Mouse (Mus musculus) myocyte (in vitro differentiated cells): ENCODE measurements around the gene Spsb1. TPM values are rescaled to one million over a fixed set of nuclear protein-coding genes. Genes with fewer than 3 reads are reported as not detected.

Experiments
- H3K27me3 ChIP-seq: one replicate; pipeline ENCODE4 v1.6.1; 2011; ENCODE audit not compliant: control insufficient read depth, insufficient read depth, insufficient read length
- H3K36me3 ChIP-seq: one replicate; pipeline ENCODE4 v1.6.1; 2011; ENCODE audit not compliant: control insufficient read depth, insufficient read depth
- H3K4me2 ChIP-seq: one replicate; pipeline ENCODE4 v1.6.1; 2011; ENCODE audit warnings: low read depth, control low read depth
- H3K4me3 ChIP-seq: one replicate; pipeline ENCODE4 v1.5.1; 2011; ENCODE audit warnings: mild to moderate bottlenecking, control low read depth, moderate library complexity
- H3K79me2 ChIP-seq: one replicate; pipeline ENCODE4 v1.6.1; 2011; ENCODE audit not compliant: control insufficient read depth, insufficient read depth
- H3ac ChIP-seq: one replicate; pipeline ENCODE4 v1.6.1; 2011; ENCODE audit not compliant: control insufficient read depth, insufficient read length
- CEBPB ChIP-seq: IDR thresholded peaks from 2 replicates; pipeline ENCODE4 v1.6.1; 2011; ENCODE audit warnings: mild to moderate bottlenecking, moderate library complexity; ENCODE audit not compliant: poor library complexity, insufficient read depth, severe bottlenecking
- E2F4 ChIP-seq: IDR thresholded peaks from one replicate; pipeline ENCODE4 v1.6.1; 2011; ENCODE audit warnings: mild to moderate bottlenecking, control low read depth, moderate library complexity; ENCODE audit not compliant: insufficient read depth
- MAX ChIP-seq: IDR thresholded peaks from one replicate; pipeline ENCODE4 v1.6.1; 2011; ENCODE audit warnings: low read depth, mild to moderate bottlenecking, control low read depth
- MYOD1 ChIP-seq, 3 experiments: IDR thresholded peaks; one replicate each; pipeline ENCODE4 v1.6.1; 2011; ENCODE audit warnings: control low read depth in 2 of 3, low read depth in 2 of 3, mild to moderate bottlenecking in 2 of 3, moderate library complexity in 1 of 3; ENCODE audit not compliant: insufficient read length in 2 of 3, control insufficient read depth in 1 of 3
- MYOG ChIP-seq, 3 experiments: IDR thresholded peaks; one replicate each; pipeline ENCODE4 v1.6.1; 2011; ENCODE audit warnings: control low read depth in 2 of 3, low read depth in 2 of 3, mild to moderate bottlenecking in 2 of 3; ENCODE audit not compliant: insufficient read length in 2 of 3, control insufficient read depth in 1 of 3, insufficient read depth in 1 of 3
- POLR2A ChIP-seq: IDR thresholded peaks from one replicate; pipeline ENCODE4 v1.6.1; 2011; ENCODE audit warnings: low read depth, mild to moderate bottlenecking, control low read depth, moderate library complexity; ENCODE audit not compliant: insufficient read length
- POLR2AphosphoS2 ChIP-seq: IDR thresholded peaks from one replicate; pipeline ENCODE4 v1.6.1; 2011; ENCODE audit warnings: low read depth, control low read depth; ENCODE audit not compliant: insufficient read length
- REST ChIP-seq: IDR thresholded peaks from one replicate; pipeline ENCODE4 v1.6.1; 2011; ENCODE audit warnings: mild to moderate bottlenecking, control low read depth, moderate library complexity; ENCODE audit not compliant: insufficient read depth, insufficient read length
- SRF ChIP-seq: IDR thresholded peaks from one replicate; pipeline ENCODE4 v1.6.1; 2011; ENCODE audit warnings: low read depth; ENCODE audit not compliant: control insufficient read depth, insufficient read length
- TCF12 ChIP-seq: IDR thresholded peaks from one replicate; pipeline ENCODE4 v1.6.1; 2011; ENCODE audit warnings: mild to moderate bottlenecking, control low read depth; ENCODE audit not compliant: poor library complexity, insufficient read depth, severe bottlenecking
- TCF3 ChIP-seq: IDR thresholded peaks from one replicate; pipeline ENCODE4 v1.6.1; 2011; ENCODE audit warnings: low read depth, control low read depth; ENCODE audit not compliant: insufficient read length
- USF1 ChIP-seq: IDR thresholded peaks from one replicate; pipeline ENCODE4 v1.6.1; 2011; ENCODE audit warnings: low read depth, mild to moderate bottlenecking, control low read depth, moderate library complexity
- polyA plus RNA-seq: library from polyadenylated mRNA; unstranded; fragments of >200 nt; fragmentation: generic; extraction: Trizol; gene quantifications from one replicate; pipeline ENCODE4 v1.2.1, GENCODE M21; 2012; ENCODE audit warnings: missing spikeins

Gene Spsb1
- polyA plus RNA-seq, 1 experiment: 22.6 TPM

DNA sequence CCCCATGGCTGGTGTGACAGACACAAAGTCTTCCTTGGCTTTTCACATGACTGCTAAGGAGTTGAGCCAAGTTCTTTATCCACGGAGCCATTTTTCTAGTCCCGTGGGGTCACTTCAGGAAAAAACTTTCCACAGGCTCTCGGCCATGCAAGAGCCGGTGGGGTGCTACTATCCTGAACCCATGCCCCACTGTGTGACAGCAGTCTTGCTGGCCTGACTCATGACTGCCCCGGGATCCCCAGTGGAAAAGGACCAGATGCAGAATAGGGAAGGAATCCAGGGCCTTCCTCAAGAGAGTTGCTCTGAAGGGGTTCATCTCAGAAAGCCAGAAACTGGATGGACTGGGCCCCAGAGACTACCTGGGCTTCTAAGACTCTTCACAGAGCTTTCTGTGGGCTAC, 66.7 kb downstream of the Spsb1 start:
- Histone ChIP-seq H3ac (no peak overlapping the region), H3K4me3 (no peak overlapping the region), H3K4me2 (no peak overlapping the region), H3K36me3 (no peaks in the 10 kb centered on the region), H3K79me2 (no peaks in the 10 kb centered on the region), H3K27me3 (no peaks in the 10 kb centered on the region)
- TF ChIP-seq MAX (no peak), MYOG (IDR thresholded peaks at IDR 0.05; ENCODE audit: control insufficient read depth in 1 of 3, insufficient read depth in 1 of 3, insufficient read length in 2 of 3, low read depth in 2 of 3) (no peak), POLR2AphosphoS2 (no peak), CEBPB (no peak), SRF (no peak), TCF3 (no peak), TCF12 (no peak), USF1 (no peak), REST (no peak), POLR2A (no peak), MYOD1 (IDR thresholded peaks at IDR 0.05; ENCODE audit: control insufficient read depth in 1 of 3, insufficient read length in 2 of 3, low read depth in 2 of 3) (no peak), E2F4 (no peak)

DNA sequence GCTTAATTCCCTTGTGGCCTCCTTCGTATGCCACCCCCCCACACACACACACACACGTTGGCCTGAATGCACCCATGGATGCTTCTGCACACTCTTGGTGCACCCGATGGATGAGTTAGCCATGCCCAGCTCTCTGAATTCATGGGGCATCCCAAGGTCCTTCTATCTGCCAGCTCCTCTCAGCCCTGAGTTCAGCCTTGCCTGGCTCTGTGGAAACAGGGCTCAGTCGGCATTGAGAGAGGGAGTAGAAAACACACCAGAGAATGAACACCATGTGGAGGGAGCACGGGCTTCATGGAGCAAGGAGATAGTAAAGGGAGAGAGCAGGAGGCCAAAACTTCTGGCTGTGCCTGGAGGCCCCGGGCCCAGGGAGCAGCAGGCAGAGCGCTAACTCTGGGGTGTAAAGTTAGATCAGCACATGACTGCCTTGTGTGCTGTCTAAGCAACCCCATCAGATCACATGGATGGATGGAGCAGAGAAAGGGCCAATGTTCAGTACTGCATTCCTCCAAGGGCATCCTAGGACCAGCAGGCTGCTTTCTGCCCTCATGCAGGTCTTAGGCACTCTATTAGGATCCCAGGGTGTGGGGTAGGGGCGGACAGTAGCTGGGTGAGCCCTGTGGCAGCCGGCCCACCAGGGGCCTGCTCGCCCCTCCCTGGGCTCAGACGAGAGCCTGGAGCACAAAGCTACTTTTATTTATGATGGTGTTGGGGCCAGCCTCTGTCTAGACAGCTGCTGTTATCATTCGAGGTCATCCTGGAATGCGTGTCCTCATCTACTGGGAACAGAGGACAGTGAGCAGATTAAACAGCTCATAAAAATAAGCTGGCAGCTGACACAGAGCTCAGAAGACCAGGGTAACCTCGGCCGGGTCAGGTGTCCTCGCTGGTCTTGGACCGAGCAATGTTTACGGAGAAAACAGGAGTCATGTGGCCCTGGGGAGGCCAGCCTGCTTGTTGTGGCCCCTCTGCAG, 68.3 kb downstream of the Spsb1 start:
- H3K4me2 ChIP-seq: peak overlapping the region; percentile 39
- H3K4me3 ChIP-seq: no peak overlapping the region
- no peaks in the 10 kb centered on the region for H3K27me3 ChIP-seq
- TF ChIP-seq REST: no peak
- peak; percentile 87 for TF ChIP-seq TCF12
- TF ChIP-seq USF1: peak; percentile 59
- TF ChIP-seq TCF3: peak; percentile 55
- peak; percentile 45 to 85 (median 82) for TF ChIP-seq MYOG (IDR thresholded peaks at IDR 0.05; ENCODE audit: control insufficient read depth in 1 of 3, insufficient read depth in 1 of 3, insufficient read length in 2 of 3, low read depth in 2 of 3)
- peak; percentile 68 to 82 (median 81) for TF ChIP-seq MYOD1 (IDR thresholded peaks at IDR 0.05; ENCODE audit: control insufficient read depth in 1 of 3, insufficient read length in 2 of 3, low read depth in 2 of 3)
- no peaks in the 10 kb centered on the region for H3K79me2 ChIP-seq
- H3K36me3 ChIP-seq: no peaks in the 10 kb centered on the region
- no peak overlapping the region for H3ac ChIP-seq

DNA sequence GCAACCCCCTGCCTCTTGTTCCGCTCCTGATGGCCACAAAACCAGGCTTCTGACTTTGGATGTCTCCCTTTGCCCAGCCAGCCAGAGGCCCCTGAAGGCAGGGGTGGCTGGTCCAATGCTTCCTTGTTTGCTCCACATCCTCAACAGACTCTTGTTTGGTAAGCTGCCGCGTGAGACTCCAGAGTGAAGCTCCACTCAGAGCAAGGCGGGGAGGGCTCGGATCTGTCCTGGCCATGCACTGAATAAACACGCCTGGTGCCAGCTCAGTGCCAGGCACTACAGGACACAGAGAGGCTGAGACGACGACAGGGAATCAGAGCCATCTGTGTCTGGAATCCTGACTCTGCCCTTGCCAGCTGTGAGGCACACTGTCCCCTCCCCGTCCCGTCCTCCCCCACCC, 70.9 kb downstream of the Spsb1 start:
- Histone ChIP-seq H3K27me3 (no peaks in the 10 kb centered on the region), H3K4me3 (no peak overlapping the region), H3K79me2 (no peaks in the 10 kb centered on the region), H3K36me3 (no peaks in the 10 kb centered on the region), H3K4me2 (no peak overlapping the region), H3ac (no peak overlapping the region)
- TF ChIP-seq E2F4 (no peak), POLR2AphosphoS2 (no peak), MAX (no peak)

DNA sequence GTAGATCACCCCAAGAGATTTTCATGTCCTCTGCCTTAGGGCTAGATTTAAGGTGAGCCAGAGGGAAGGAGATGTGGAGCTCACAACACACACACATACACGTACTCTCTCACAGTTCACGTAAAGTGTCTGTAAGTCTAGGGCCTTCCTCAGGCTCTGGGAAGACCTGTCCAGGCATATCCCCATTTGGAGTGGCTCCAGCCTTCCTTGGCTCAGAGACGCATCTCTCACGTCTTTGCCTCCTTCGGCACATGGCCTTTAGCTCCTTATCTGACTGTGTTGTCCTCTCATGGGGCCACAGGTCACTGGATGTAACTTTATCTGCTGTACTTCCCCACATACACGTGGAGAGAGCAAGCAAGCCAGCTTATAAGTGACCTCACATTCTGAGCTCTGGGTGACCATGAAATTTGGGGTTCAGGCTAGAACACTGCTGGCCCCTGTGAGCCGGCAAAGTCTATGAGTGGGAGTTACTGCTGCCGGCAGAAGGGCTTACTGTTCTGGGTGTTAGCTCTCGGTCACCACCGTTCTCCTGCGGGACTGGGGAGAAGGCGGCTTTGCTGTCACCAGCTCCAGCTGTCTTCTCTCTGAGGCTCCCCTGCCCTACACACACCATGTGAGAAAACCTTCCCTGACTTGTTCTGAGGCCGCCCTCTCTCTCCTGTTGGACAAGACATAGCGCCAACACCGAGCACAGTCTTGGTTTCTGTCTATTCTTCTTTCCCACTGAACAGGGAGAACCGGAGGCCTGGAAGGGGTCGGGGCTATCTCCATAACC, 72.5 kb downstream of the Spsb1 start:
- no peak overlapping the region for H3ac ChIP-seq

More for the DNA sequence above, 72.5 kb downstream of the Spsb1 start:
- no peak overlapping the region for H3K4me3 ChIP-seq
- H3K36me3 ChIP-seq: no peaks in the 10 kb centered on the region
- TF ChIP-seq MYOG (IDR thresholded peaks at IDR 0.05; ENCODE audit: control insufficient read depth in 1 of 3, insufficient read depth in 1 of 3, insufficient read length in 2 of 3, low read depth in 2 of 3) (no peak), TCF12 (no peak), CEBPB (no peak), MAX (no peak), TCF3 (no peak), USF1 (no peak), POLR2A (no peak), E2F4 (no peak), REST (no peak), SRF (no peak), MYOD1 (IDR thresholded peaks at IDR 0.05; ENCODE audit: control insufficient read depth in 1 of 3, insufficient read length in 2 of 3, low read depth in 2 of 3) (no peak), POLR2AphosphoS2 (no peak)
- no peaks in the 10 kb centered on the region for H3K27me3 ChIP-seq
- H3K4me2 ChIP-seq: no peak overlapping the region
- H3K79me2 ChIP-seq: no peaks in the 10 kb centered on the region
